Mouse (Mus musculus): ENCODE data around the gene Baz2b. TPM values are rescaled to one million over a fixed set of nuclear protein-coding genes. Genes with fewer than 3 reads are reported as not detected.

Gene Baz2b
- polyA plus RNA-seq, 1 experiment: 17.1 TPM

GRCm38 (mm10) chr2:60003665-60004045, 206.0 kb downstream of the Baz2b start:
- no peaks in the 10 kb centered on the region for H3K9me3 ChIP-seq
- H3K4me3 ChIP-seq (replicated peaks): no peak overlapping the region
- H3K27me3 ChIP-seq (replicated peaks): no peaks in the 10 kb centered on the region
- H3K36me3 ChIP-seq (replicated peaks; ENCODE audit: low read length): peaks cover 49% of the 10 kb centered on the region
- TF ChIP-seq FLI1 (IDR thresholded peaks at IDR 0.05; ENCODE audit: low read length) (no peak), GATA1 (IDR thresholded peaks at IDR 0.05; ENCODE audit: borderline replicate concordance, low read length) (no peak)
- peaks cover 14% of the 10 kb centered on the region for H3K4me1 ChIP-seq

GRCm38 (mm10) chr2:60003038-60003664, 206.5 kb downstream of the Baz2b start:
- H3K4me1 ChIP-seq: peaks cover 14% of the 10 kb centered on the region
- no peaks in the 10 kb centered on the region for H3K27me3 ChIP-seq (replicated peaks)
- H3K9me3 ChIP-seq: no peaks in the 10 kb centered on the region
- H3K4me3 ChIP-seq (replicated peaks): no peak overlapping the region
- TF ChIP-seq FLI1 (IDR thresholded peaks at IDR 0.05; ENCODE audit: low read length): no peak
- TF ChIP-seq GATA1 (IDR thresholded peaks at IDR 0.05; ENCODE audit: borderline replicate concordance, low read length): no peak
- H3K36me3 ChIP-seq (replicated peaks; ENCODE audit: low read length): peaks cover 49% of the 10 kb centered on the region

GRCm38 (mm10) chr2:60000268-60000667, 209.4 kb downstream of the Baz2b start:
- TF ChIP-seq GATA1 (IDR thresholded peaks at IDR 0.05; ENCODE audit: borderline replicate concordance, low read length) (no peak), FLI1 (IDR thresholded peaks at IDR 0.05; ENCODE audit: low read length) (no peak)
- Histone ChIP-seq H3K4me3 (replicated peaks) (no peak overlapping the region), H3K27me3 (replicated peaks) (no peaks in the 10 kb centered on the region), H3K36me3 (replicated peaks; ENCODE audit: low read length) (peaks cover 44% of the 10 kb centered on the region), H3K4me1 (peaks cover 12% of the 10 kb centered on the region), H3K9me3 (no peaks in the 10 kb centered on the region)

GRCm38 (mm10) chr2:59997479-59998228, 212.0 kb downstream of the Baz2b start:
- Histone ChIP-seq H3K9me3 (no peaks in the 10 kb centered on the region), H3K36me3 (replicated peaks; ENCODE audit: low read length) (peaks cover 28% of the 10 kb centered on the region), H3K4me1 (peaks cover 11% of the 10 kb centered on the region), H3K4me3 (replicated peaks) (no peak overlapping the region), H3K27me3 (replicated peaks) (no peaks in the 10 kb centered on the region)
- TF ChIP-seq FLI1 (IDR thresholded peaks at IDR 0.05; ENCODE audit: low read length) (no peak), GATA1 (IDR thresholded peaks at IDR 0.05; ENCODE audit: borderline replicate concordance, low read length) (no peak)

GRCm38 (mm10) chr2:59996911-59997310, 212.7 kb downstream of the Baz2b start:
- Histone ChIP-seq H3K27me3 (replicated peaks) (no peaks in the 10 kb centered on the region), H3K9me3 (no peaks in the 10 kb centered on the region), H3K4me1 (peaks cover 18% of the 10 kb centered on the region), H3K4me3 (replicated peaks) (no peak overlapping the region), H3K36me3 (replicated peaks; ENCODE audit: low read length) (peaks cover 30% of the 10 kb centered on the region)
- TF ChIP-seq FLI1 (IDR thresholded peaks at IDR 0.05; ENCODE audit: low read length): no peak
- TF ChIP-seq GATA1 (IDR thresholded peaks at IDR 0.05; ENCODE audit: borderline replicate concordance, low read length): no peak

GRCm38 (mm10) chr2:59993190-59993535, 216.5 kb downstream of the Baz2b start:
- no peaks in the 10 kb centered on the region for H3K9me3 ChIP-seq
- peaks cover 19% of the 10 kb centered on the region for H3K4me1 ChIP-seq
- no peaks in the 10 kb centered on the region for H3K27me3 ChIP-seq (replicated peaks)
- H3K36me3 ChIP-seq (replicated peaks; ENCODE audit: low read length): peaks cover 18% of the 10 kb centered on the region
- no peak overlapping the region for H3K4me3 ChIP-seq (replicated peaks)
- TF ChIP-seq FLI1 (IDR thresholded peaks at IDR 0.05; ENCODE audit: low read length) (no peak), GATA1 (IDR thresholded peaks at IDR 0.05; ENCODE audit: borderline replicate concordance, low read length) (no peak)

GRCm38 (mm10) chr2:59992488-59993189, 217.0 kb downstream of the Baz2b start:
- no peak for TF ChIP-seq FLI1 (IDR thresholded peaks at IDR 0.05; ENCODE audit: low read length)
- no peak for TF ChIP-seq GATA1 (IDR thresholded peaks at IDR 0.05; ENCODE audit: borderline replicate concordance, low read length)

GRCm38 (mm10) chr2:59991775-59992174, 217.9 kb downstream of the Baz2b start:
- no peaks in the 10 kb centered on the region for H3K27me3 ChIP-seq (replicated peaks)
- H3K4me1 ChIP-seq: peaks cover 19% of the 10 kb centered on the region
- no peak overlapping the region for H3K4me3 ChIP-seq (replicated peaks)
- TF ChIP-seq GATA1 (IDR thresholded peaks at IDR 0.05; ENCODE audit: borderline replicate concordance, low read length) (no peak), FLI1 (IDR thresholded peaks at IDR 0.05; ENCODE audit: low read length) (no peak)
- H3K36me3 ChIP-seq (replicated peaks; ENCODE audit: low read length): peaks cover 18% of the 10 kb centered on the region
- H3K9me3 ChIP-seq: no peaks in the 10 kb centered on the region

More at GRCm38 (mm10) chr2:59992488-59993189, 217.0 kb downstream of the Baz2b start:
- Histone ChIP-seq H3K4me1 (peaks cover 19% of the 10 kb centered on the region), H3K4me3 (replicated peaks) (no peak overlapping the region), H3K27me3 (replicated peaks) (no peaks in the 10 kb centered on the region), H3K9me3 (no peaks in the 10 kb centered on the region), H3K36me3 (replicated peaks; ENCODE audit: low read length) (peaks cover 18% of the 10 kb centered on the region)

GRCm38 (mm10) chr2:59987521-59987920, 222.1 kb downstream of the Baz2b start:
- TF ChIP-seq FLI1 (IDR thresholded peaks at IDR 0.05; ENCODE audit: low read length) (no peak), GATA1 (IDR thresholded peaks at IDR 0.05; ENCODE audit: borderline replicate concordance, low read length) (no peak)
- Histone ChIP-seq H3K27me3 (replicated peaks) (no peaks in the 10 kb centered on the region), H3K4me3 (replicated peaks) (no peak overlapping the region), H3K36me3 (replicated peaks; ENCODE audit: low read length) (peaks cover 10% of the 10 kb centered on the region), H3K9me3 (no peaks in the 10 kb centered on the region), H3K4me1 (peaks cover 7% of the 10 kb centered on the region)

All from megakaryocyte, embryonic 14.5 days (primary cell).